Mouse (Mus musculus) spleen, adult 10 weeks (tissue): ENCODE data around the gene Clcn6. TPM values are rescaled to one million over a fixed set of nuclear protein-coding genes. Genes with fewer than 3 reads are reported as not detected.

ENCODE experiments used
- polyA plus RNA-seq: library from polyadenylated mRNA; stranded (reverse); fragments of 350-450 nt; fragmentation: Illumina TruSeq; extraction: RNeasy Lipid Tissue Mini Kit (QIAGEN cat#74804); gene quantifications from one replicate; pipeline ENCODE4 v1.2.3, GENCODE M21; 2015; ENCODE audit warnings: low replicate concordance; ENCODE audit not compliant: insufficient read depth

The Clcn6 gene
- polyA plus RNA-seq: 14.1 TPM

GRCm38 (mm10) chr4:148038600-148039253 is at the start of gene Clcn6, which contains the start of gene Mthfr:
Gene Clcn6 (minus strand): TSS chr4:148038821.
Gene Mthfr (plus strand): TSS chr4:148039077.

GRCm38 (mm10) chr4:148087907-148088527 is 49.4 kb upstream of the Clcn6 start, which contains the start of gene Agtrap:
Gene Agtrap (minus strand): TSS chr4:148088031.

GRCm38 (mm10) chr4:148000202-148000772 is 38.3 kb downstream of the Clcn6 start, which contains the start of gene Nppa:
Gene Nppa (plus strand): TSS chr4:148000722.

GRCm38 (mm10) chr4:147985205-147986132 is 53.2 kb downstream of the Clcn6 start, which contains the start of gene Nppb:
Gene Nppb (plus strand): TSS chr4:147985788.

Other genes starting within 250 kb of the Clcn6 start
- 66.8 TPM for gene Zfp984, start 229.0 kb downstream of the Clcn6 start, polyA plus RNA-seq
- 16.7 TPM for gene Zfp933, start 190.5 kb downstream of the Clcn6 start, polyA plus RNA-seq
- 28.4 TPM for gene Miip, start 170.0 kb downstream of the Clcn6 start, polyA plus RNA-seq
- gene Fv1, start 169.8 kb downstream of the Clcn6 start, polyA plus RNA-seq: 18.5 TPM
- gene Mfn2, start 134.1 kb downstream of the Clcn6 start, polyA plus RNA-seq: 21.7 TPM
- 8.6 TPM for gene Plod1, start 102.1 kb downstream of the Clcn6 start, polyA plus RNA-seq
- 15.4 TPM for gene 2510039O18Rik, start 97.9 kb downstream of the Clcn6 start, polyA plus RNA-seq
- not detected for gene Nppb, start 53.0 kb downstream of the Clcn6 start, polyA plus RNA-seq
- not detected for gene Nppa, start 38.1 kb downstream of the Clcn6 start, polyA plus RNA-seq
- gene Mthfr, start 256 bp upstream of the Clcn6 start, polyA plus RNA-seq: 11.6 TPM
- gene Agtrap, start 49.2 kb upstream of the Clcn6 start, polyA plus RNA-seq: 13.4 TPM
- 16.3 TPM for gene Mad2l2, start 91.6 kb upstream of the Clcn6 start, polyA plus RNA-seq
- 2.5 TPM for gene Draxin, start 91.9 kb upstream of the Clcn6 start, polyA plus RNA-seq
- gene Fbxo6, start 113.3 kb upstream of the Clcn6 start, polyA plus RNA-seq: 15.7 TPM
- 2.1 TPM for gene Fbxo44, start 121.7 kb upstream of the Clcn6 start, polyA plus RNA-seq
- gene Fbxo2, start 121.8 kb upstream of the Clcn6 start, polyA plus RNA-seq: not detected
- gene Disp3, start 249.1 kb upstream of the Clcn6 start, polyA plus RNA-seq: not detected